Mouse (Mus musculus): ENCODE measurements around the gene Clpp.

The Clpp gene

GRCm38 (mm10) chr17:57030931-57031660 lies 41.0 kb downstream of the Clpp start, which contains the start of gene Khsrp:
TSS of gene Khsrp (minus strand) at chr17:57031522.
- peak; percentile 61 for DNase-seq (ENCODE audit: low read depth, low spot score)

GRCm38 (mm10) chr17:57031661-57032420 lies 41.7 kb downstream of the Clpp start:
- peak; percentile 100 for DNase-seq (ENCODE audit: low read depth, low spot score)

- DNase-seq (ENCODE audit: low read depth, low spot score) = peak; percentile 28
Observed at GRCm38 (mm10) chr17:57032854-57033253, 42.7 kb downstream of the Clpp start.

- DNase-seq (ENCODE audit: low read depth, low spot score) = no peak
Observed at GRCm38 (mm10) chr17:57038978-57039377, 48.9 kb downstream of the Clpp start.

GRCm38 (mm10) chr17:57041554-57041953 lies 51.4 kb downstream of the Clpp start, which contains the start of gene Slc25a41:
TSS of gene Slc25a41 (minus strand) at chr17:57041654.
- no peak for DNase-seq (ENCODE audit: low read depth, low spot score)

Measured in CD4-positive helper T cell, adult 2 months (primary cell).